Mouse (Mus musculus) kidney, postnatal 25 days (tissue): ENCODE measurements around the gene Sp6.
A peak's percentile ranks its signal among the peaks of the same experiment; 100 is the strongest.

Experiments used
- DNase-seq, 2 experiments: peaks; one replicate each; pipeline ENCODE4 v3.0.0; 2021; ENCODE audit warnings: mixed read lengths in 2 of 2

The Sp6 gene

DNA sequence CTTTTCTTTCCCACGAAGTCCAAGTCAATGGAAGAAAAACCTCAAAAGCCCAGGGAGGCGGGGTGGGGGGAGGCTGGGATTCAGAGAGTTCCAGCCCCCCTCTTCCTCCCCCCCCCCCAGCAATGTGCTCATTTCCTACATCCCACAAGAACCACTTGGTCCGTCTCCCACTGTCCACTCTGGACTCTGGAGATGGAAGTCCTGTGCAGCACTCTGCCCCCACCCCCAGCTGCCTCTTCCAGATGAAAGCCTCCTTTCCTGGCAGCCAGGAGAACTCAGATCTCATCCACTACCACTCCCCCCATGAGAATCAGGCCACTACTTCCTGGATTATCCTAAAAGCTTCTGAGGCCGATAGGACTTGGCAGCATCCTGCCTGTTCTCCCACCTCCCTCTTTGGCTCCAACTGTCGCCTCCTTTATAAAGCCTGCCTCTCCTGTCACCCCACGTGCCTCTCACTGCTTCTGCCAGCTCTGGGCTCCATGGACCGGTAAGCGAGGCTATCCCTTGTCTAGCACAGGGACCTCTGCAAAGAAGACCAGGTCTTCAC, at the start of gene Sp6:
Gene Sp6, plus strand, starts transcription at position 274 of the 550 bp plus-strand sequence.
- DNase-seq: no peak

DNA sequence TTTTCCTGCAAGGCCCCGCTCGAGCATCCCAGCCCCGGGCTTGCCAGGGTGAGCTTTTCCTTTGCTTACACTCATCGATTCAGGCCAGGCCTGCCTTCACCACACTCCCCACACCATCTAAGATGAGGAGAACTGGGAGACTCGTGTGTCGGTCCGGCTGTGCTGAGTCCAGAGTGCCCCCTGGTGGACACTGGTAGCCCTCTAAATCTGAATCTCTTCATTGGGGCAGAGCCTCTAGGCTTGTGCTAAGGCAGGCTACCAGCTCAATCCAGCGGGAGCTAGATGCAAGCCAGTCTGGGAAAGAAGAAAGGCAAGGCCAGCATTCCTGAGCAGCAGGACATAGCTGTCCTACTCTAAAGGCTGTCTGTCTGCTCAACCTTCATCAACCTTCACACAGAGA, 49.6 kb upstream of the Sp6 start:
- DNase-seq: peak; percentile 96 to 98

DNA sequence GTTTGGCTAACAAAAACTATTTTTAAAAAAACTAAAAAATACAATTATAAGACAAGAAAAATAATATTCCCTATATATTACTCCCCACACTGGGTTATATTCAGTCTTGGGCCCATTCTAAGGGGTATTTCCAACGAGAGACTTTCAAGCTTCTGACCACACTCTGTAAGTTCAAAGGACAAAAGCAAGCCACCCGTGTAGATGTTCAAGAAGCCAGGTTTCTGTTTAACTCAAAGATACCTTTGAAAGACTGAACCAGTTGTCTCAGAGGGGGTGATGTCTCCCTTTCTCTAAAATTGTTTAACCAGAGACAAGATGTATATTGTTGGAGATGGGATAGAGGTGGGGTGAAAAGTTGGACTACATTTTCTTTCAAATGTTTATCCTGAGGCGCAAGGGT, 47.0 kb upstream of the Sp6 start:
- no peak for DNase-seq

DNA sequence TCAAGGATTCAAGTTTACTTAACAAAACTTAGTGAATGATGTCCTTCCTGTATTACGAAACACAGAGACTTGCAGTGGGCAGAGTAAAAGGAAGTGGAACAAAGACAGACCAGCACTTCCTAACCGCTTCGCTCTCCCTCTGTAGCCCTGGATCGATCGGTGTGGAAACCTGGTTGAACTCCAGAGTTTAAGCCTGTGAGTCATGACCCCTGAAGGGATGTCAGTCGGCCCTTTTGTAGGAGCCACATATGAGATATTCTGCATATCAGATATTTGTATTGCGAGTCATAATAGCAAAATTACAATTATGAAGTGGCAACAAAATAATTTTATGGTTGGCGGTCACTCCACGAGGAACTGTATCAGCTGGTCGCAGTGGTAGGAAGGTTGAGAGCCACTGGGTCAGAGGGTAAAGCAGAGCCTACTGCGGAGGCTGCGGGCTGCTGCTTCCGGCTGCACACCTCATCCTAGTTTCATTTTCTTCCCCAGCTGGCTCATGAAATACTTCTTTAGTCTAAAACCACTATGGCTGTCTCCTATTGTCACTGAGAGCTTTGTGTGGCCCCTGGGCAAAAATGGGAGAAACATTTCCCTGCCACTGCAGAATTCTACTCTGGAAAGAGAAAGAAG, 46.2 kb upstream of the Sp6 start:
- no peak for DNase-seq

DNA sequence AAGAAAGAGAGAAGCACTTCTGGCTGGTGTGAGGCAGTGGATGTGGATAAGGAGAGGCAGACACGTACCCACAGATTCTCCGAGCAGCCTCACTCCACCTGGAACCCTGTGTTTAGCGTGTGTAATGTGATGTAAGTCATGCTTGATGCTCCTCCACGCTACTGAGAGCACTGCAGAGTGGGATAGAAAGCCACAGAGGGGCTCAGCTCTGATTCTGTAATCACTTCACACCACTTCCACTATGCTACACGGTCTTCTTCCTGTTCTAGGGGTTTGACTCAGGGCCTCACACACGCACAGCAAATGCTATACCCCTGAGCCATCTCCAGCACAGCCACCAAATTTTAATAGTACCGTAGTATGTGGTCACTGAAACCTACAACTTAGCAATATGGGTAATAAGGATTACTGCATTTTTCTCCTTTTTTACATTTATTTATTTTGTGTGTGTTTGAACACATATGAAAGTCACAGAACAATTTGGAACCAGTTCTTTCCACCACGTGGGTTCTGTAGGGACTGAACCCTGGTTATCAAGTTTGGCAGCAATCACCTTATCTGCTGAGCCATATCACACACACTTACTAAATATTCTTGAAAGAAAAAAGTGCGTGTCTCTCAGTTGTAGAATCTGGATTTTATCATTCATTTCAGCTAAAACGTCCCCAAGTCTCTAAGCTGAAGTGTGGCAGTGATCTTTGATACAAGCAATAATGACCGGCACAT, 45.5 kb upstream of the Sp6 start:
- DNase-seq: no peak

DNA sequence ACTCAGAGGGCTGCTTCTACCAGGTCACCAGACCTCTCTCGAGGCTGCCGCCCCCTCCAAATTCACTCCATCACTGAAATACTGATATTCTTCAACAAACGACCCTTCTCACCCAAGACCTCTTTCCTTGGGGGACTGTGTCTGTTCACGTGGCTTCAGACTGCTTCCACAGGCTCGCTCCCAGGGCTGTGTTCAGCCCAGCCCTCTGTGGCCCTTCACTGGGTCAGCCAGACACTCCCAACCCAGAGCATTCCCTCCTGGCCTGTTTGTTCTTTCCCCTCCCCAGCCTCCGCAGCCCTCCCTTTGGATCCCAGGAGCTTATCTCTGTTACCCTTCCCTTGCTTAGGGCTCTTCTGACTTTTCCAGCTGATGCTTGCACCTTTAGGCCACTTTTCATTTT, 44.7 kb upstream of the Sp6 start:
- DNase-seq: no peak

DNA sequence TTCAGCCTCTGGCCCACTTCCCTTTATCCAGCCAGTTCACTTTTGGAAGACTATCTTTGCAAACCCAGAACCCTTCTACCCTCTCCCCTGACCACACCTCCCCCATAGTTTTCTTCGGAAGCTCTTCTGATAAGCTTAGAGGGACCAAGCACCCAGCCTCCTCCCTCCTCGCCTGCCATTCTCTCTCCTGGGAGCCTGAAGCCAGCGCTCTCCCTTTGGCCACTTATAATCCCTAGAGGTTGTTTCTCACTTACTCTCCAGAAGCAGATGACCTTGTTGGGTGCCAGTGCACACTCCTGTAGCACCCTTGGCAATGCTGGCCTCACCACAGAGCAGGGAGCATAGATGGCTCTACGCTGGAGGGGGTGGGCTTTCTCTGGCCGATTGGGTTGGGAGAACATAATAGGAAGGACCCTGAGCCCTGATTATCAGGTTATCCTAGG, 43.9 kb upstream of the Sp6 start:
- no peak for DNase-seq

DNA sequence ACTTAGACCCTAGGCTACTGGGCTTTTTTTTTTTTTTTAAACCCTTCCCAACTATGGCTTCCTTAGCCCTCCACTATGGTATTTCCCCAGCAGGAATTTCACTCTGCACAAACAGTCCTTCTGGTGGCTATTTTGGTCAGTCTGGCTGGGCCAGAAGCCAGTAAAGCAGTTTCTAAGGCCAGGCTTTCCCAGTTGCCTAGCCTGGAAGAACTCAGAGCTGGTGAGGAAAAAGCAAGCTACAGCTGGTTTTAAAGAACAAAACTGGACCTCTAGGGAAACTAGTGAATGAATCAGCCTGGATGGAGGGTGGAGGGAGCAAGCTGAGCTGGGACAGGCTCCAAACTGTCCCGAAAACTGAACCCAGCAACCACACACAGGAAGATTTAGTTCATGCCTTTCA, 43.4 kb upstream of the Sp6 start:
- DNase-seq: peak; percentile 73 to 85

DNA sequence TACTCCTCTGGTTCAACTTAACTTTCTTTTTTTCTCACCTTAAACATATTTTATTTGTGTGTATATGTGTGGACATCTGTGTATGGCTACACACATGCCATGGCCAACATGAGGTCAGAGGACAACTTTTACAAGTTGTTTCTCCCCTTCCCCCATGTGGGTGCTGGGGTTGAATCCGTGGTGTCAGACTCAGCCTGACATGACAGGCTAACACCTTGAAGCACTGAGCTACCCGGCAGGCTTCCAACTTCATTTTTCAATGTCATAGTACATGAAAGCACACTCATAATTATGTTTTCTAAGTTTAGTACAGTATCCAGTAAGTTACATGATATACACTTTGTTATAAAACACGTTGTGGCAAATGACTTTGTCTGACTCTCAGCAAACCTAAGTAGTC, 42.9 kb upstream of the Sp6 start:
- DNase-seq: no peak

DNA sequence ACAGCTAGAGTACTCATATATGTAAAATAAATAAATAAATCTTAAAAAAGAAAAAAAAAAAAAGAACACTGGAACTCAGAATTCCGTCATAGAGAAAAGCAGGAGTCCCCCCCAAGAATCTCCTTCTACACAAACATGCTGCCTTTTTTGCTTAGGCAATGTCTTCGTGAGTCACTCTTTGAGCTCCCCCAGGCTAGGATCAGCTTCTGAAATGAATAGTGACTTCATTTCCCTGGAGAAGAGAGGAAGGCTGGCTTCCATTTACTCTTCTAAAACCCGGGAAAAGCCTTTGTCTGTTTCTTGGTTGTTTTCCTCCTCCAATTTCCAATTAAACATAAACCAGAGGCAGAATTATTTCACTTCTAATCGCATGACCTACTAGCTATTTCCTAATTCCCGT, 40.3 kb upstream of the Sp6 start:
- DNase-seq: no peak

DNA sequence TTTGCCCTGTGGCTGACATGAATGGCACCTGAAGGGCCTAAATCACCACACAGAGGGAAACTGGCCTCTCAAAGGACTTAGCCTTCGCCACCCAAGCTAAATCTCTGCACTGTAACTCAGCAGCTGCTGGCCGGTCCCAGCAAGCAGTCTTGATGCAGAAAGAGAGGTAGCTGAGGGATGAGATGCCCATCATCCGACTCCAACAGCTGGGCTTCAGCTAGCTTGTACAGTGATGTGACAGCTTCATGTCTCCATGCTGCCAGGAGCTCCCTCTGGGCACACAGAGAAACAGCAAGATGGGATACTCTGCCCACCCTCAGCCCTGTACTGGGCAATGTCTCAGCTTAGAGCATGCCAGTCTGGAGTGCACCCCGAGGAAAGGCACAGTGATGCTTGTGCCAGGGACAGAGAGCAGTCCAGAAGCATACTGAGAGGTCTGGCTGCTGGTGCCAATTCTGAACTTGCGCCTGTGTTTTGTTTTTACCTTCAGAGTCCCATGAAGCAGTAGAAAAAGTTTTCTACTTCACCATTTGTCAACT, 39.7 kb upstream of the Sp6 start:
- DNase-seq: no peak

DNA sequence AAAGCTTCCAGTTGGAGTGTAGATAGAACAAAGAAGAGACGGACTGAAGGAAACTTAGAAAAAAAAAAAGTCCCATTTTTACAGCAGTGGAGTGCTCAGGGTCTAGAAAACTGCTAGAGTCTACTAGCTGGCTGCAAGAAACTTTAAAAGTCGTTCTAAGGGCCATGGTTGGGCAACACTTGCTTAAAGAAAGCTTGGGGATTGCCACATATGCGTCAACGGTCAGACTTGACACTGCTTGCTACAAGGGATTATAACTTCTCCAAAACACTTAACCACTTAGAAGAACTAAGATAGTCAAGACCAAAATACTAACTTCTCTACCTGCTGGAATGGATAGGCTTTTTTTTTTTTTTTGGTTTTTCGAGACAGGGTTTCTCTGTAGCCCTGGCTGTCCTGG, 38.4 kb upstream of the Sp6 start:
- no peak for DNase-seq

DNA sequence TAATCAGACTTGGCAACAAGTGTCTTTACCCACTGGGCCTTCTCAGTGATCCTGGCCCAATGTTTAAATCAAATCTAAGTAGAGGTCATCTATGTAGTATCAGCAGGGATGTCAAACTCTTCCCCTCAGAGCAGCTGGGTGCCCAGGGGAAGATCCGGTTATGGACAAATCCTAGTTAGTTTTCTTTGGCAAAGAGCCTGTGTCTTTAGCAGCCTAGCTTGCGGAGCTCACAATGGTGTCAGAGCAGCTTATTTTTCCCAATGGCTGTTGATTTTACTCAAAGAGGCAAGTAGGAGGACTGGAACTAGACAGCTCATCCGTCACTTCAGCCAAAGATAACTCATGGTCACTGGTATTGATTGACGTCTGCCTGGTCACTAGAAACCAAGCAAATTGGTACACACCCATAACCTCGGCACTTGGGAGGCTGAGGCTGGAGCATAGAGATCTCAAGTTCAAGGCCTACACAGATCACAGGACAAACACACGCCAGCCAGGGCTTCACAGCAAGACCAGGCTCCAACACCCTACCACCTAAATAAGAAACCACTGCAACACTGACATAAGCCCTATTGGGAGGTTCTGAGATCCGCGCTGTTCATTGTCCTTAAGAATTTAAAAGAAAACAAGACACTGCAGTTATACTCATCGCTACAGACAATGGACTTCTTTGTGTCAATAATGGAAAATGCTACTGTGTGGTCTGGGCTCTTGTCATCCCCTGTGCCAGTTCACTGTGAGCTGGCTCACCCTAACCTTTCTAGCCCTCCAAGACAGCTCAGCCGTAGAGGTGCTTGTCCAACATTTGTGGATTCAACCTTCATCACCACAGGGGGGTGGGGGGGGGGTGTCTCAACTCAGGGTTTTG, 37.4 kb upstream of the Sp6 start:
- DNase-seq: no peak

DNA sequence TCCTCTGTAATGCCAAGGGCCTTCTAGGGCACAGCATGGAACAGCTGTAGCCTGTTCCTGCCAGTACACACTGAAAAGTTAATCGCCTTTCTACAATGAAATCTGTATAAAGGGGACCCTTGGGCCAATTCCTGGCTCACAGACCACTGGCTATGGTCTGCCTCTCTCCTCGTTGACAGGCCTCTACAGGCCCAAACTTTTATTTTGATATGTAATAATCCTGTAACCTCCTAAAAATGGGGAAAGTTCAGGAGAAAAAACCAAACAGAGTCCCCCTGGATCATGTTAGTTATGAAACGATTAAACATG, 36.9 kb upstream of the Sp6 start:
- no peak for DNase-seq

DNA sequence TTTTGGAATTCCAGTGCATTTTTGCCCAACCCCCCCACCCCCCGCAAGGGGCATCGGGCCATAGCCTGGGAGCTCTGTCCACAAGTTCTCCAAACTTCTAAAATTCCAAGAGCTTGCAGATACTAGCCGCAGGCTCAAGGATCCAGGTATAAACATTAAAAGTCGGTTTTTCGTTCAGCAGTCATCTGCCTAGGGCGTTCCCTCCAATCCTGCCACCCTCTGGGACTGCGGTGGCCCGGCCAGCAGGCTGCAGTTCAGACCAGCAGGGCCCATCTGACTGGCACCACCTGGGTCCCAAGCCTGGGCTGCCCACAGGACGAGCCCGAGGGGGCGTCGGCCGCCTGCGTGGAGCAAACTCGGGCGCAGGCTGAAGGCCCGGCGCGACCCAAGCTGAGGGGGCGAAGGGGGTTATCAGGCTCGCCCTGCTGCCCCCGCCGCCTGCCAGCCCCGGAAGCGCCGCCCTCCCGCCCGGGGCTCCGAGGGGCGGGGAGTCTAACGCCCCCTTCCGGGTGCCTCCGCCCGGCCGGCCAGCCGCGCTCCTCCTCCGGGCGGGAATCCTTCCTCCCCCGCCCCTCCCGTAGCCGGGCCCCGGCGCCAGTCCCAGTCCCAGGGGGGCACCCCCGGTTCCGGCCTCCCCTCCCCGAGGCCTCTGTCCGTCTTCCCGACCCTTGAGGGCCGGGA, 36.1 kb upstream of the Sp6 start:
- DNase-seq: peak; percentile 82 to 94

DNA sequence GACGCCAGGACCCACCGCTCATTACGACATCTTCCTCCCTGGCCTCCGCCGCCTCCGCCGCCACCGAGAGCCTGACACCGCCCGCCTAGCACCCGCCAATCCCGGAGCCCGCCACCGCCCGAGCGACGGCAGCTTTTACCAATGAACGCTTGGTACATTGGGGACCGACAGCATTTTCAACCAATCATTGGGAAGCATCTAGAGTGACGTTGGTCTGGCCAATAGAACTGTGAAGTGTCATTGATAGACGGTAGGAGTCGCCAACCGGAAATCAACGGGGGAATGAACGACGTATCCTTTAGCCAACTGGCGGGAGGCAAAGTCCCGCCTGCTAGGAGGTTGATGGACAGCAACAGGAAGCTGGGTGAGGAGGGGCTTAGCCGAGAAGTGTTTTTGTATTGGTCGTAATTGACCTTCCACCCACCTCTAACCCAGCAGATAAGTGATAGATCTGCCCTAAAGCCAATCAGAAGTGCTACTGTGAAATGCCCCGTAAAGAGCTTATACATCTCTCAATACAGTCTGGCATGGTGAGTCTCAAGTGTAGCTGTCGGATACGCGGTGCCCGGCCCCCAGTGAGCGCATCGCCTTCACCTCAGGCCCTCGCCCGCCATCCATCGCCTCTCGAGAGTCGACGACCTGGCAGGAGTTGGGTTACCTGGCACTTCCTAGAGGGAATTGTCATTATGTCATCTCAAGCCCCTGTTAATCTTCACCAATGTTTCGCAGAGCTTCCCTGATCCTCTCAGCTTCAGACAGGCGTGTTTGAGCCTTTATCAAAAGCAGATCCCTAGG, 35.4 kb upstream of the Sp6 start:
- DNase-seq: peak; percentile 98 to 100

DNA sequence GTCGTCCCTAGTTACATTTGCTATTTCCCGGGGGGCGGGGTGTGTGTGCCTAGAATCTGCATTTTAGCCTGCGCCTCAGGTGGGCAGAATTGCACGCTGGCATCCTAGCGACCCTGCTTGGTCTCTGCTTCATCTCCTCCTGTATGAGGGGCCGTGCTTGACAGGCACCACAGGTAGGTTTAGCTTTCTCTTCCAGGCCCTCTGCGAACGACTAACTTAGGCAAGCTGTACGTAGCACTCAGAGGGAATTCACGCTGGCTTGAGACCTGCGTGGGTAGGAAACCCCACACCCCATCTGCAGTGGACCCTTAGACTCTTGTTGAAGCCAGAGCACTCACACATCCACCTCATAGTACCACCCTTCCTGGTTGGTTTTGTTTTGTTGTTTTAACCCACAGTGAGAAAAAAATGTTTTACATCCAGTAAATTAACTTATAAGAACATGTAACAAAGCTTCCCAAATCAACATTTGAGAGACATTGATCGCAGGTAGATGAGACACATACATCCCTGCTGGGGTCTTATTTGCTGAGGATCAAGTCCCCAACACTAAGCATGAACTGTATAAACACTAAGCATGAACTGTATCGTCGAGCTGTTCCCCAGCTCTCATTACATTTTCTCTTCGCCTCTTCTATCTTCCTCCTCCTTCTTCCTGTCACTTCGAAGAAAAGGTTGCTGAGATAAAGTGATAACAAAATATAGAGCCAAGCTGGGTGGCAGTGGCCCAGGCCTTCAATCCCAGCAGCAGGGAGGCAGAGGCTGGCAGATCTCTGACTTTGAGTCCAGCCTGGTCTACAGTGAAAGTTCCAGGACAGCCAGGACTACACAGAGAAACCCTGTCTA, 34.6 kb upstream of the Sp6 start:
- no peak for DNase-seq

DNA sequence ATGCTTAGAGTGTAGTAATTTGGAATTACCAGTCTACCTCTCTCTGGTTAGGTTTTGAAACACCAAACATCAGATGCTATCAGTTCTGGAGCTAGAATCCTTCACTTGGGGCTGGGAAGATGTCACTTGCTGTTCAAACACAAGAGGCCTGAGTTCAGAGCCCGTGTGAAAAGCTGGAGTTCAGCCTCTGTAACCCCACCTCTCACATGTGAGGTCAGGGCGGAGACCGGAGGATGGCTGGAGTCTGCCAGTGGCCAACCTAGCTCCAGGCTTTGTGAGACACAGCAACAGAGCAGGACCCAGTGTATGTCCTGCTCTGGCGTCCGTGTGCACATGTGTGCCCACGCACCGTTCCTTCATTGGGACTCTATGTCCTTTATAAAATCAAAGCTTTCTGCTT, 33.9 kb upstream of the Sp6 start:
- no peak for DNase-seq

DNA sequence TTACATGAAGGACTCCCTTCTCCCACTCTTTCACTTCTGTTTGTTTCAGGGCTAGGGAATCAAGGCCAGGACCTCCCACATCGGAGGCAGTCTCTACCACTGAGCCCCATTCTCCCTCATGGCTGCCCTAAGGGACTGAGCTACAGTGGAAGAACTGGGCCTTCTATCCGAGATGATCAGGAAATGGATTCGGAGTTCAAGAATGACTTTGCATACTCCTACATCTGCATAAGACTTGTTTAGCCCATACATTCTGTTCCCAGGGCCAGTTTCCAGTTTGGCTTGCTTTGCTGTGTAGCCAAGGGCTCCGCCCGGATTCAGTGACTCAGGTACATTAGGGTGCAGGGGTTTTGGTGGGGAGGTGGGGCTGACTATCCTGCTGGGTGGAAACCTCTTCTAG, 33.2 kb upstream of the Sp6 start:
- DNase-seq: no peak

DNA sequence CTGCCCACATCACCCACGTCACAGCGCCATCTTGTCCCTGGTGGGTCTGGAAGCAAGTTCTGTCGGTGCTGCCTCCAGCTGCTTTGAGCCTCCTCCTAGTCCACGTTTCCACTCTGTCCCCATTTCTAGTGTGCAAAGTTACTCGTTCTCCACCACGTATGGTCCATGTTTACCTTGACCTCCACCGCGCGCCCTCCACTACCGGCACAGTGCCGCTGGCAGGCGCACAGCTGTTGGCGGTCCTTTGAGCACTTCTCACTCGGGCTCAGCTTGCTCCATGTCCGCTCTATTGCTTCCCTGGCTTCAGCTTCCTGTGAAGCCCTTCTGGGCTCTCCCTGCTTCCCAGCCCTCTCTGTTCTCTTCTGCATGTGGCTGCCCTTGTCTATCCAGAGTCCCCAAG, 31.7 kb upstream of the Sp6 start:
- DNase-seq: no peak

DNA sequence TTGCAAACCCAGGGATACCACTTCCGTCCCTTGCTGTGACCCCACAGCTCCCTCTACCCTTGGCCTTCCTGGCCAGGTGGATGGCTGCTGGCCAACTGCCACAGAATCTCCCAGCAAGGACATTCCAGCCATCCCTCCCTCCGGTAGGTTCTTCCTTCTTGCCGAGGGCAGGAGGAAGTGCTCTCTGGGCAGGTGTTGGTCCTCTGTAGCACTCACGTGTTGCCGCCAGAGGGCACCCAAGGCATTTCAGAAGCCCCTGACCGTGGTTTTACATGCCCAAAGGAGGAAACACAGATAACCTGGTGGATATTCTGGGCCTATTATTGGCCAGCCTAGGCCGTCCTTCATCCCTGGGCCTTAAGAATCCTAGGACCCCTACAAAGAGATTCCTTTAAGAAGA, 30.8 kb upstream of the Sp6 start:
- peak; percentile 85 to 88 for DNase-seq
